Mouse (Mus musculus) liver, embryonic 14.5 days (tissue): ENCODE results near the gene Cd2ap.

Experiments used
- CTCF ChIP-seq: IDR thresholded peaks from 2 replicates; pipeline ENCODE4 v1.5.1; 2016; ENCODE audit warnings: antibody characterized with exemption, low read depth, control low read depth
- EP300 ChIP-seq: IDR thresholded peaks from 2 replicates; pipeline ENCODE4 v1.6.1; 2016; ENCODE audit warnings: antibody characterized with exemption, low read depth

GRCm38 (mm10) chr17:42905919-42906318 is 29.5 kb upstream of the Cd2ap start:
- TF ChIP-seq CTCF (no peak), EP300 (no peak)
